25 mouse cellular contexts compared by ENCODE assay signal in the genomic region with DNA sequence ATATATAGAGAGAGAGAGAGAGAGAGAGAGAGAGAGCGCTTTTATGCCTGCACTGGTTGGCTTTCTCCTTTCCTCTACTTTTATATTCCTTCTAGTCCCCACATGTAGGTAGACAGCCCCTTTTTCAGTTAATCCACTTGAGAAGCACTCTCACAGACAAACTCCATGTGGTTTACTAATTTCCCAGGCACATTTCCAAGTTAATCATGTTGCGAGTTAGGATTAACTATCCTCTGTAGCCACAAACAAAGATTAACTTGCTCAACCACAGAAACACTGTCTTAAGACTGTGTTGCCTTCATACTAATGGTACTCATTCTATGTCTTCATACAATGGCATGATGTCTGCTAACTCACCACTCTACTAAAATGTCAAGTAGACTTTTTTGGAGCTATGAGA.
"Had no signal": no experiment of that assay in that cellular context is flagged by ENCODE, and none has a peak within 500 bp of the region (broad histone marks: within the 10 kb centered on the region; RNA-seq: fewer than 3 reads in every experiment).

No protein-coding gene starts in this region.

- H3K27ac ChIP-seq: heart, embryonic 10.5 days; heart, embryonic 13.5 days; heart, embryonic 15.5 days; hindbrain, embryonic 10.5 days; hindbrain, embryonic 12.5 days; hindbrain, embryonic 13.5 days; hindbrain, embryonic 14.5 days; hindbrain, embryonic 15.5 days; hindbrain, postnatal 0 days; intestine, embryonic 15.5 days; kidney, embryonic 15.5 days; kidney, postnatal 0 days; layer of hippocampus, adult 2 months had no signal

- DNase-seq: heart, postnatal 10 days; heart, postnatal 14 days; heart, postnatal 36 days; heart, postnatal 4 days; kidney, postnatal 10 days; kidney, postnatal 14 days; kidney, postnatal 25 days; kidney, postnatal 4 days; layer of hippocampus, adult 9-11 months; layer of hippocampus, postnatal 36 days had no signal

- H3K36me3 ChIP-seq: heart, embryonic 10.5 days; heart, embryonic 12.5 days; heart, embryonic 13.5 days; heart, embryonic 15.5 days; hindbrain, embryonic 10.5 days; hindbrain, embryonic 12.5 days; hindbrain, embryonic 13.5 days; hindbrain, embryonic 15.5 days; intestine, embryonic 15.5 days; kidney, embryonic 15.5 days had no signal

- H3K4me1 ChIP-seq: heart, embryonic 10.5 days; heart, embryonic 12.5 days; heart, embryonic 13.5 days; heart, embryonic 15.5 days; hindbrain, embryonic 10.5 days; intestine, embryonic 15.5 days; kidney, embryonic 15.5 days had no signal

- H3K27me3 ChIP-seq: heart, embryonic 12.5 days; heart, embryonic 13.5 days; heart, embryonic 15.5 days; hindbrain, embryonic 12.5 days; hindbrain, embryonic 13.5 days; hindbrain, embryonic 15.5 days; intestine, embryonic 15.5 days; kidney, embryonic 15.5 days had no signal

- H3K4me3 ChIP-seq: heart, embryonic 10.5 days; heart, embryonic 12.5 days; heart, embryonic 13.5 days; heart, embryonic 15.5 days; hindbrain, embryonic 10.5 days; hindbrain, embryonic 12.5 days; hindbrain, embryonic 13.5 days; hindbrain, embryonic 15.5 days; intestine, embryonic 15.5 days; kidney, embryonic 15.5 days; layer of hippocampus, adult 2 months; left cerebral cortex, adult 2 months had no signal
